Mouse (Mus musculus): ENCODE data around the gene Prkch.

GRCm38 (mm10) chr12:73807228-73807627 lies 222.6 kb downstream of the Prkch start:
- no peak for TF ChIP-seq CTCF (IDR thresholded peaks at IDR 0.05; ENCODE audit: insufficient read depth, low read depth, low read length)
- TF ChIP-seq POLR2A (IDR thresholded peaks at IDR 0.05; ENCODE audit: insufficient read depth, low read depth, low read length) = no peak
